Mouse (Mus musculus): ENCODE measurements at regions not wholly inside any gene's neighbourhood (a gene's known extent, or its start where the extent isn't known, plus 50 kb on each side); places are given as distances from the start of the nearest gene placed in this dataset.

DNA sequence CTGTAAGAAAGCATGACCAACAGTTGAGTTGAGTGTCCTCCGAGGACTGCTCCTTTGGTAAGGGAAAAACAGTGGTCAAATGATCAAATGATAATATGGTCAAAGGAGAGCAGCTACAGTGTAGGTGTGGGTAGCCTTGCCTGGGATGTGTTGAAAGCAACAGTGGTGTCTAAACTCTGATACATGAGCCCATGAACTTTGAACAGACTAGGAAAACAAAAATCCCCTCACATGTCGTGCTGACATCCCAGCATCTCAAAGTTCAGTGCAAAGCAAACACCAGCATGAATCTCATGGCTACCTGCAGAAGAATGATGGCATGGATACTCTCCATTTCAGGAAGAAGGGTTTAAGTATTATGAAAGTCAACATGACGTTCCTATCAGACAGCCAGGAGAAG is 171.3 kb upstream of the Lpp start:
- Histone ChIP-seq H3K4me3 (ENCODE audit: control insufficient read depth, insufficient read depth, low read length) (no peak overlapping the region), H3K27me3 (ENCODE audit: control insufficient read depth, insufficient read depth, low read length) (no peaks in the 10 kb centered on the region), H3K36me3 (ENCODE audit: control insufficient read depth, insufficient read depth, low read length) (no peaks in the 10 kb centered on the region), H3K4me1 (replicated peaks; ENCODE audit: control insufficient read depth, insufficient read depth, low read length) (peaks cover 43% of the 10 kb centered on the region), H3K27ac (ENCODE audit: control insufficient read depth, insufficient read depth, low read length) (peak overlapping the region; percentile 99; the same call in 1 of the 2 replicates)
- DNase-seq = no peak
- TF ChIP-seq POLR2A (IDR thresholded peaks at IDR 0.05; ENCODE audit: control insufficient read depth, extremely low read depth, insufficient read depth, low read length, poor library complexity) = no peak
- TF ChIP-seq CTCF (IDR thresholded peaks at IDR 0.05; ENCODE audit: borderline replicate concordance, control insufficient read depth, extremely low read depth, insufficient read depth, low read length, poor library complexity) = no peak
- WGBS = 81% methylated on average over 3 of the region's 3 CpGs

DNA sequence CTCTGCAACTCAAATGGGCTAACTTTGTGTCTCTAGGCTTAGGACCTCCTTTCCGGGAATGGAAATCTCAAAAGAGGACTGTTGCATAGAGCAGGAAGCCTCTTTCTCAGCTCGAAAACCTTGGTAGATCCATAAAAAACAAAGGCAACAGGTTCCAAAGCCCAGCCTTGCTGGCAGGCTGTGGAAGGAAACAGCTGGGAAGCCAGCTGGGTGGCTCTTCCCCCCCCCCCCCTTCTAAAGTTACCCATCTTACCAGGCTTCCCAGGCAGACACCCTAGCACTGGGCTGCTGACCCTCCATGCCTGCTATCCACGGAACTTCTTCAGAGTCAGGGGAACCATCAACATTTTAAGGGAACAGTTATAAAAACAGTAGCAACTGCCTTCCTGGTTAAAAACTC is 172.7 kb upstream of the Lpp start:
- no peaks in the 10 kb centered on the region for H3K36me3 ChIP-seq (ENCODE audit: control insufficient read depth, insufficient read depth, low read length)
- no peak overlapping the region for H3K4me3 ChIP-seq (ENCODE audit: control insufficient read depth, insufficient read depth, low read length)
- DNase-seq = no peak
- peaks cover 55% of the 10 kb centered on the region for H3K4me1 ChIP-seq (replicated peaks; ENCODE audit: control insufficient read depth, insufficient read depth, low read length)
- no peak for TF ChIP-seq POLR2A (IDR thresholded peaks at IDR 0.05; ENCODE audit: control insufficient read depth, extremely low read depth, insufficient read depth, low read length, poor library complexity)
- no peak for TF ChIP-seq CTCF (IDR thresholded peaks at IDR 0.05; ENCODE audit: borderline replicate concordance, control insufficient read depth, extremely low read depth, insufficient read depth, low read length, poor library complexity)
- WGBS = 40% methylated on average over 3 of the region's 3 CpGs
- no peaks in the 10 kb centered on the region for H3K27me3 ChIP-seq (ENCODE audit: control insufficient read depth, insufficient read depth, low read length)
- peak overlapping the region; percentile 70 for H3K27ac ChIP-seq (ENCODE audit: control insufficient read depth, insufficient read depth, low read length)

DNA sequence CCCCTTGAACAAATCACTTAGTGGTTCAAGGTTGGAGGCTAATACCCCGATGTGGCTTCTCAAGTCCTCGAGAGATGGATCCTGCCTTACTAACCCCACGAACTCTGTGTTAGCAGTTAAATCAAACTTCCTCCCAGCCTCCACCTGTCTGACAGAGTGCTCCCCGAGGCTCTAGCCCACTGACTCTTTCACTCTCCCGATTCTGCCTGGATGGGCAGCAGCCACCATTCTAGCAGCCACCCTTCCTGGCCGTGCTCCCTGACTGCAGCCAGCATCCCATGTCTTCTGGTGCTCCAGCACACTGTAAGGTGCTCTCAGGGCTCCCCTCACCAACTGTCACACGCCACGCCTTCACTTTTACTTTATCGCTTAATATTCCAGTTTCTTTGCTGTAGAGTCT is 173.6 kb upstream of the Lpp start:
- DNase-seq = peak; percentile 53
- TF ChIP-seq POLR2A (IDR thresholded peaks at IDR 0.05; ENCODE audit: control insufficient read depth, extremely low read depth, insufficient read depth, low read length, poor library complexity) = no peak
- no peak for TF ChIP-seq CTCF (IDR thresholded peaks at IDR 0.05; ENCODE audit: borderline replicate concordance, control insufficient read depth, extremely low read depth, insufficient read depth, low read length, poor library complexity)
- no peaks in the 10 kb centered on the region for H3K36me3 ChIP-seq (ENCODE audit: control insufficient read depth, insufficient read depth, low read length)
- peak overlapping the region; percentile 80 for H3K27ac ChIP-seq (ENCODE audit: control insufficient read depth, insufficient read depth, low read length)
- no peak overlapping the region for H3K4me3 ChIP-seq (ENCODE audit: control insufficient read depth, insufficient read depth, low read length)
- H3K27me3 ChIP-seq (ENCODE audit: control insufficient read depth, insufficient read depth, low read length) = no peaks in the 10 kb centered on the region
- WGBS = 47% methylated on average over 9 of the region's 9 CpGs
- H3K4me1 ChIP-seq (replicated peaks; ENCODE audit: control insufficient read depth, insufficient read depth, low read length) = peaks cover 59% of the 10 kb centered on the region

DNA sequence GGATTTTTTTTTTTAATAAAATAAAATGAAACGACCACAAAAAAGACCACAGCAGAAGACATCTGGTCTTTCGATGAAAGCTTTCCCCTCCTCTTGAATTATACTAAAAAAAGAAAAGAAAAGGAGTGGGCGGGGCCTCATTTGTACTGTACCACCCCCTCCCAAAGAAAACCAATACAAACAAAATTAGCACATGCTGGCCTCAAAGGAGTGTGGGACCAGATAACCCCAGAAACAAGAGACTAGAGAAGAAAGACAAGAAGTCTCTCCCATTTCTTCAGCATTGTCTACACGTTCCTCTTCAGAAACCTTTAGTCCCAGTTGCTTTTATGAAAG is 174.5 kb upstream of the Lpp start:
- WGBS = 7% methylated on average over 4 of the region's 4 CpGs

DNA sequence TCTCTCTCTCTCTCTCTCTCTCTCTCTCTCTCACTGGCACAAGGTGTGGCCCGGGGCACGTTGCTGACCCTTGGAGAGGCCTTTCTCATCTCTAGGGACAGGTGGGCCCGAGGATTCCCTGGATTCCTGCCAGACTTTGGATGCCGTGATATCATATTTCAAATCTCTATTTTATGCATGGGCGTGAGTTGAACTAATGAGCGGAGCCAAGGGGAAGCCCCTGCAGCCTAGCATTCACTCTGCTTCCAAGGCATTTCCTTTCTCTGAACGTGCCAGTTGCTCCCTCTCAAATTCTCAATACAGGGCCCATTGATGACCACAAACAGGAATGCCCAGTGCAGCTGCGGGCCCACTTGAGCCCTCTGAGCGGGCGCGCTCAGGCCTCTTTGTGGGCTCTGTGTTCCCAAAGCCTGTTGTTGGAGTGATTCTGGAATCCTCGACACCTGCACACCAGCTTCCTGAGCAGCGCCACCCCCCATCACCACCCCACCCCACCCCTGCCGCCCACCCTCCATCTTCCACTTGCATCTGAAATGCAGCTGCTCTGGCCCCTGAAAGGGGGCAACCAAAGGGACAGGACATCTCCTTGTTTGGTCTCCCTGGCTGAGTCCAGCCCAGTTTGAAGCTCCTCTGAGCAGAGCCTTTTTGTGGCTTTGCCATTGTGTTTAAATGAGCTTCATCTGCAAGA is 175.0 kb upstream of the Lpp start:
- TF ChIP-seq CTCF (IDR thresholded peaks at IDR 0.05; ENCODE audit: borderline replicate concordance, control insufficient read depth, extremely low read depth, insufficient read depth, low read length, poor library complexity) (no peak), POLR2A (IDR thresholded peaks at IDR 0.05; ENCODE audit: control insufficient read depth, extremely low read depth, insufficient read depth, low read length, poor library complexity) (no peak)
- Histone ChIP-seq H3K27me3 (ENCODE audit: control insufficient read depth, insufficient read depth, low read length) (no peaks in the 10 kb centered on the region), H3K4me3 (ENCODE audit: control insufficient read depth, insufficient read depth, low read length) (no peak overlapping the region), H3K36me3 (ENCODE audit: control insufficient read depth, insufficient read depth, low read length) (no peaks in the 10 kb centered on the region), H3K4me1 (replicated peaks; ENCODE audit: control insufficient read depth, insufficient read depth, low read length) (peaks cover 59% of the 10 kb centered on the region), H3K27ac (ENCODE audit: control insufficient read depth, insufficient read depth, low read length) (peak overlapping the region; percentile 74)
- peak; percentile 44 for DNase-seq
- WGBS = 32% methylated on average over 14 of the region's 14 CpGs

More for the DNA sequence above, 174.5 kb upstream of the Lpp start:
- Histone ChIP-seq H3K27me3 (ENCODE audit: control insufficient read depth, insufficient read depth, low read length) (no peaks in the 10 kb centered on the region), H3K4me3 (ENCODE audit: control insufficient read depth, insufficient read depth, low read length) (no peak overlapping the region), H3K36me3 (ENCODE audit: control insufficient read depth, insufficient read depth, low read length) (no peaks in the 10 kb centered on the region), H3K27ac (ENCODE audit: control insufficient read depth, insufficient read depth, low read length) (peak overlapping the region; percentile 66; the same call in 1 of the 2 replicates), H3K4me1 (replicated peaks; ENCODE audit: control insufficient read depth, insufficient read depth, low read length) (peaks cover 59% of the 10 kb centered on the region)
- no peak for TF ChIP-seq POLR2A (IDR thresholded peaks at IDR 0.05; ENCODE audit: control insufficient read depth, extremely low read depth, insufficient read depth, low read length, poor library complexity)
- no peak for TF ChIP-seq CTCF (IDR thresholded peaks at IDR 0.05; ENCODE audit: borderline replicate concordance, control insufficient read depth, extremely low read depth, insufficient read depth, low read length, poor library complexity)
- peak; percentile 34 for DNase-seq

DNA sequence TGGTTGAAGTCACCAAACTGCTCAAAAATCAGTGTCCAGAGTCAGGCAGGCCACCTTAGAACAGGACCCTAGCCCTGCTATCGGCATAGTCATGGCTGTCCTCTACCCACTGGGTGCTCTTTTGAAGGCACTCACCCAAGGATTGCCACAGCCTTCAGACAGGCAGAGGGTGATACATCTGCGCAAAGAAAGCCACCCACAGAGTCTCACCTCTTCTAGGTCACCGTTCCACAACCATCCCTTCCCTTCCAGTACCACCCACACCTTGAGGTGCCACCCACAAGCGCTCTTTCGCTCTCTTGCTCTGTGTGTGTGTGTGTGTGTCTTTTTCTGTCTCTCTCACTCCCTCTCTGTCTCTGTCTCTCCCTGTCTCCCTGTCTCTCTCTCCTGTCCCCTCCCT is 176.5 kb upstream of the Lpp start:
- peak; percentile 62 for DNase-seq
- TF ChIP-seq CTCF (IDR thresholded peaks at IDR 0.05; ENCODE audit: borderline replicate concordance, control insufficient read depth, extremely low read depth, insufficient read depth, low read length, poor library complexity) = no peak
- TF ChIP-seq POLR2A (IDR thresholded peaks at IDR 0.05; ENCODE audit: control insufficient read depth, extremely low read depth, insufficient read depth, low read length, poor library complexity) = 0 out of 2 replicates have a peak, but pooled peaks have one; percentile 27
- 34% methylated on average over 5 of the region's 5 CpGs for WGBS
- Histone ChIP-seq H3K27me3 (ENCODE audit: control insufficient read depth, insufficient read depth, low read length) (no peaks in the 10 kb centered on the region), H3K27ac (ENCODE audit: control insufficient read depth, insufficient read depth, low read length) (peak overlapping the region; percentile 70), H3K36me3 (ENCODE audit: control insufficient read depth, insufficient read depth, low read length) (no peaks in the 10 kb centered on the region), H3K4me1 (replicated peaks; ENCODE audit: control insufficient read depth, insufficient read depth, low read length) (peaks cover 56% of the 10 kb centered on the region), H3K4me3 (ENCODE audit: control insufficient read depth, insufficient read depth, low read length) (no peak overlapping the region)
